Mouse (Mus musculus) brain, adult 2 months (tissue): ENCODE data around the gene Scgb3a1.

Source experiments
- DNase-seq: peaks from one replicate; pipeline ENCODE4 v3.0.0; 2011; ENCODE audit warnings: low read depth, low spot score

Gene Scgb3a1

GRCm38 (mm10) chr11:49663310-49663709 lies at the start of gene Scgb3a1:
Gene Scgb3a1, plus strand, starts transcription at chr11:49663610.
- DNase-seq = no peak

GRCm38 (mm10) chr11:49615856-49616725 lies 47.3 kb upstream of the Scgb3a1 start:
- no peak for DNase-seq

GRCm38 (mm10) chr11:49618476-49618875 lies 44.9 kb upstream of the Scgb3a1 start:
- no peak for DNase-seq

DNA sequence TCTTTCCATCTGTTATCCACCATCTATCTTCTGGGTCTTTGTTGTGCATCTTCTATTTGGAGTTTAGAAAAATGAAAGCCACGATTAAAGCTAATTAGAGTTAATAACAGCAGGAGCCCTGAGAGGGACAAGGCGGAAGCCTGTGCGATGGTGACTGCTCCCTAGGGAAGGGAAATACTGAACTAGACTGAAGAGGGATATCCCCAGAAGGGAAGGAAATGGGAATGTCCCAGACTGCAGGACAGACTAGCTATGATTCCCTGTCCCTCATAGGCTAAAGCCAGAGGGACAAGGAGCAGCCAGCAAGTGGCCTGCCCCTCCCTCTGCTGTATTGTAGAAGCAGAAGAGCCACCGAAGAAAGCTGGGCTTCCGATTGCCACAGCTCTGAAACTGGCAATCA lies 41.5 kb upstream of the Scgb3a1 start:
- DNase-seq = no peak

- no peak for DNase-seq
Observed at GRCm38 (mm10) chr11:49624156-49624555, 39.3 kb upstream of the Scgb3a1 start.

DNA sequence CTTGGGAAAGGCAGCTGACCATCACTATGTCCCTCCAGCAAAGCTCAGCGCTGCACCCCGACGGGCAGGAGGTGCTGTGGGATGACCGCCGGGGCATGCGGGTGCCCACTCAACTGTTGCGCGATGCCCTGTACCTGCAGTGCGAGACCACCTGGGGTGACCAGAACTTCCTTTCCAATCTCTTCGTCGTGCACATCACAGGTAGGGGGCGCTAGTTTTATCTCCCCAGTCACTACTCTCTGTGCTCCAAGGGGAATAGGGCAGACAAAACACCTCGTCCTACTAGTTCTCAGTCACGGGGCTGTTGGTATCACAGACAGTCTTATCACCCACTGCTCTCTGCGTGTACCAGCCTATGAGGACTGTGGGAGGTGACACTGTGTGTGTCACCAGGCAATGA lies 37.5 kb upstream of the Scgb3a1 start:
- no peak for DNase-seq

DNA sequence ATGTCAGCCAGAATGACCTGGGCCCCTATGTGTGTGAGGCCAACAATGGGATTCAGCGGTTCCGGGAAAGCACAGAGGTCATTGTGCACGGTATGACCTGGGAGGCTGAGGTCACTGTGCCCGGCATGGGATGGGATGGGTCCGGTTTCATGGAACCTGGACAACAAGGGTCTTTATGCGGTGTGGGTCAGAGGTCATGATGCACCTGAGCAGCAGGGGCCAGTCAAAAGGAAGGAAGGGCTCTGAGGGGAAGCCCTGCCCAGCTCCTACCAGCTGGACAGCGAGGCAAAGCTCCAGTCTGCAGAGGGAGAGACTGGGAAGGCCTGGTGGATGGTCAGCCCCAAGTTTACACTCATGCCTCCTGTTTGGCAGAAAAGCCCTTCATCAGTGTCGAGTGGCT lies 36.7 kb upstream of the Scgb3a1 start:
- DNase-seq = no peak

- no peak for DNase-seq
Observed at GRCm38 (mm10) chr11:49631154-49631553, 32.3 kb upstream of the Scgb3a1 start.

DNA sequence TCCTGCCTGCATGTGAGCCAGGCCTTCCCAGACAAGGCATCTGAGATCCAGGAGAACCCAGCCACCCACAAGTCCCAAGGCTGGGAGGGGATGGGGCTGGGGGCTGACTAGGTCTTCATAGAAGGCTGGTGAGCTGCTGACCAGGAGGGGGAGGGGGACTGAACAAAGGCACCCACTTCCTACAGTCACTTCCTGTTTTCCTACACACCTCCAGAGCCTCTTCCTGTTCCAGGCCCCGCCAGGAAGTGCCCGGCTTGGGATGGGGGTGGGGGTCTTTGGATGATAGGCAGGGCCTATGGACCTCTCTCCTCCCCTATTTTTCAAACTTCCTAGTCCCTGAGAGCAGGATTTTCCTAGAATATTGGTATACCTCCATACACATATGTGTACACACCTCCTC lies 31.2 kb upstream of the Scgb3a1 start:
- DNase-seq = no peak

DNA sequence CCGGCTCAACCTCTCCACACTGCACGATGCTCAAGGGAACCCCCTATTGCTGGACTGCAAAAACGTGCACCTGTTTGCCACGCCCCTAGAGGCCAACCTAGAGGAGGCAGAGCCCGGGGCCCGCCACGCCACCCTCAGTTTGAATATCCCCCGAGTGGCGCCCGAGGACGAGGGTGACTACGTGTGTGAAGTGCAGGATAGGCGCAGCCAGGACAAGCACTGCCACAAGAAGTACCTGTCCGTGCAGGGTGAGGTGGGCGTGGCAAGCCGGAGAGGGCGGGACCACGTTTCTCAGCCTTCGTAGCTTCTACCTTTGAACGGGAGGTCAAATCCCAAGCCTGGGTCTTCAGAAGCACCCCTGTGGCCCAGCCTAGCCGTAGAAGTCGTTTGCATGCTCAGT lies 29.3 kb upstream of the Scgb3a1 start:
- no peak for DNase-seq

- DNase-seq = no peak
Observed at GRCm38 (mm10) chr11:49635671-49636070, 27.7 kb upstream of the Scgb3a1 start.

DNA sequence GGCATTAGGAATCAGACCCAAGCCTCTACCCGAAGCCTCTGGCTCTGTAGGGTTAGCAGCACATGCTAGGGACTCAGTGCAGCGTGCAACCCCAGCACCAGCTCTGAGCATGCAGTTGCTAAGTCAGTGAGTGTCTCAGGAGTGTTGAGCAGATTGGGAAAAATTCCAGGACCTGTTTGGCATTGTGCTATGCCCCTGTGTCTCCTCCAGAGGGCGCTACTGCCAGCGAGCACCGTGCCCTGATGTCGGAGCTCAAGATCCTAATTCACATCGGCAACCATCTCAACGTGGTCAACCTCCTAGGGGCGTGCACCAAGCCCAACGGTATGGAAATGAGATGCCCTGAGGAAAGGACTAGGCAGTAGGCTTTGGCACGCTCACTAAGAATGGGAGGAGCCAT lies 27.0 kb upstream of the Scgb3a1 start:
- DNase-seq = peak; percentile 46

GRCm38 (mm10) chr11:49645677-49646076 lies 17.7 kb upstream of the Scgb3a1 start:
- DNase-seq = no peak

GRCm38 (mm10) chr11:49650113-49650993 lies 13.1 kb upstream of the Scgb3a1 start:
- peak; percentile 56 for DNase-seq

- DNase-seq = peak; percentile 88
Observed at GRCm38 (mm10) chr11:49650994-49651761, 12.2 kb upstream of the Scgb3a1 start.

GRCm38 (mm10) chr11:49651762-49652322 lies 11.6 kb upstream of the Scgb3a1 start:
- no peak for DNase-seq

GRCm38 (mm10) chr11:49652401-49653078 lies 10.9 kb upstream of the Scgb3a1 start:
- peak; percentile 81 for DNase-seq

- DNase-seq = no peak
Observed at GRCm38 (mm10) chr11:49653079-49653408, 10.4 kb upstream of the Scgb3a1 start.

DNA sequence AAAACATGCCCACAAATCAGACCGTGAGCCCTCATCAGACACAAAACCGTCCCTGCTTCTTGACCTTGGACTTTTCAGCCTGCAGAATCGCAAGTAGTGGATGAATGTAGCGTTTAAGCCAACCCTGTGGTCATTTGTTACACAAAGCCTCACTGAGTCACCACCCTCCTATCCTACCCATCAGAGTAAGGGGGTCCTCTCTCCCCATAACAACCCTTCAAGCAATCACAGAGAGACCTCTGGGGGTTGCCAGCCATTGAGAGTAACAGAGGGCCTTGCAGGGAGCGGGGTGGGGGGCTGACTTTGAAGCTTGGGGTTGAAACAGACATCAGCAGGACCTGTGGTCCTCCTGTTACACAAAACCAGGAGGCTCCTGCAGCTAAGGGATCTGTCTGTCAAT lies 8.8 kb upstream of the Scgb3a1 start:
- DNase-seq = no peak

GRCm38 (mm10) chr11:49655501-49655900 lies 7.9 kb upstream of the Scgb3a1 start:
- no peak for DNase-seq

GRCm38 (mm10) chr11:49658065-49658464 lies 5.3 kb upstream of the Scgb3a1 start:
- DNase-seq = no peak
